Mouse (Mus musculus): ENCODE results near the gene Arpc5l. TPM values are rescaled to one million over a fixed set of nuclear protein-coding genes. Genes with fewer than 3 reads are reported as not detected.

Gene Arpc5l
- total RNA-seq (2022), result 10 to 100 TPM; 83.2 to 99.9 (median 93.0) TPM

DNA sequence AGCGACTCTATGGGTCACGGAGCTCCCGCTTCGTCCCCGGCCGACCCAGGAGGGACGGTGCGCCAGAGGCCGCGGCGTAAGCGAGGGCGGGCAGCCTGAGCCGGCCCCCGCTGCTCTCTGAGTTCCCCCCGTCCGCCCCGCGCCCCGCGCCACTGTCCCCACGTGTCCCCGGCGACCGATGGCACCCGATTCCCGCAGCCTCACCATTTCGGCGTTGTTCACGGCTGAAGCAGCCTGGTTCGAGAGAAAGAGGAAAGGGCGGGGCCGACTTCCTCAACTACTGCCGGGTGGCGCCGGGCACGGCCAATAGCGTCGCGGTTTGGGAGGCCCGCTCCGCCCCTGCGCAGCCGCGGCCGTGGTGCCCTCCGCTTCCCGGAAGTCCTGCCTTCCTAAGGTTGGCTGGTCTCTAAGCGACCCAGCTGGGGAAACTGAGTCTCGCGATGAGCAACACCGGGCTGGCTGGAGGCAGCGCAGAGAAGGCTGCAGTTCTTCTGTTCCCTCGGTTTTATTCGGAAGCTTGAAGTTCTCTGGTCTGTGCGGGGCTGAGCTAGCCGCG is at the start of gene Arpc5l:
Arpc5l (plus strand) TSS at position 469 of the 556 bp plus-strand sequence.
- DNase-seq (ENCODE audit: low spot score in 2 of 2), result peak; percentile 86 to 89

DNA sequence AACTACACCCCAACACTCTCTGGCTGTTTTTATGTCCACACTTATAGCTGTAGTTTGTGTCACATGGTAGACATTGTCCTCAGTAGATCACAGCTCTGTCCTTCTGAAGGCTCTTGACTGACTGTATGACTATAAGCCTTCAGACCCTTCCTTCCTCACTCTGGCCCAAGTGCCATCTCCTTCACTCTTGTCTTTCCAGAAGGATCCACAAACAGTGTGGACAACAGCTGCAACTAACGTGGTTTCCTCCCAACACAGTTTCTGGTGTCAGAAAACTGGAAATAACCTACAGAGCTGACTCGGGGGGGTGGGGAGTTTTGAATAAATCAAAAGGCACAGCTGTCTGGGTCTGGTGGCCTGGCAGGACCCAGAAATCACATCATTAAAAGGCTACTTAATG is 49.1 kb upstream of the Arpc5l start:
- no peak for DNase-seq (ENCODE audit: low spot score in 2 of 2)

DNA sequence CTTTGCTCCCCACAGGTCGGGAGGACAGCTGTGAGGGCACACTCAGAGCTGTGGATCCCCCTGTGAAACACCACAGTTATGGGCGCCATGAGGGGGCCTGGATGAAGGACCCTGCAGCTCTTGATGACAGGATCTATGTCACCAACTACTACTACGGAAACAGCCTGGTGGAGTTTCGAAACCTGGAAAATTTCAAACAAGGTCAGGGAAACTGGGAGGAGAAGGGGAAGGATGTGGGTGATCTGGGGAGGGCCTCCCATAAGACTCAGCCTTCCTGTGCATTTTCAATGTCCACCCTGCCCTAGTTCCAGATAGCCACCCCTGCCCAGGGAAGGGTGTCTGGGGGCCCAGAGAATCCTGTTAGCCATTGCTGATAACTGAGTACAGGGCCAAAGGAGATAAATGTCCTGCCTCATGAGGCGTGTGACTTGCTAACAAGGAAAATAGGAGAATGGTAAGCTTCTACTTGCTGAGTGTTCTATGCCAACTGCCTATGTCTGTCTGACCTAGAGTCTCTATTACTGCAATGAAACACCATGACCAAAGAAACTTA is 47.4 kb upstream of the Arpc5l start:
- no peak for DNase-seq (ENCODE audit: low spot score in 2 of 2)

GRCm38 (mm10) chr2:38964198-38964597 is 41.0 kb upstream of the Arpc5l start:
- DNase-seq (ENCODE audit: low spot score in 2 of 2), result no peak

GRCm38 (mm10) chr2:38969650-38970049 is 35.5 kb upstream of the Arpc5l start:
- DNase-seq (ENCODE audit: low spot score in 2 of 2), result no peak

DNA sequence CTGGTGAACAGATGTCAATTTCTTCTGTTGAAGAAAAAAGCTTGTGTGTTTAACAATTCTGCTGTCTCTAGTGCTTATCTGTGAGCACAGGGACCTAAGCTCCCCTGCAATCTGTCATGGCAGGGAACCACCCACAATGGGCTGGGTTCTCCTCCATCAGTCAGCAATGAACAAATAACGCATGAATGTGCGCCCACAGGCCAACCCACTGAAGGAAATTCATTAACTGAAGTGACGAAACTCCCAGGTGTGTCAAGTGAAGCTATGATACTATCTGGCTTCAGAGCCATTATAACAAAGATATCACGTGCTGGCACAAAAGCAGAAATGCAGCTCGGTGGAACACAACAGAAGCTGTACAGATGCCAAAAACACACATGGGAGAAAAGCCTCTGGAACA is 35.1 kb upstream of the Arpc5l start:
- DNase-seq (ENCODE audit: low spot score in 2 of 2), result no peak

DNA sequence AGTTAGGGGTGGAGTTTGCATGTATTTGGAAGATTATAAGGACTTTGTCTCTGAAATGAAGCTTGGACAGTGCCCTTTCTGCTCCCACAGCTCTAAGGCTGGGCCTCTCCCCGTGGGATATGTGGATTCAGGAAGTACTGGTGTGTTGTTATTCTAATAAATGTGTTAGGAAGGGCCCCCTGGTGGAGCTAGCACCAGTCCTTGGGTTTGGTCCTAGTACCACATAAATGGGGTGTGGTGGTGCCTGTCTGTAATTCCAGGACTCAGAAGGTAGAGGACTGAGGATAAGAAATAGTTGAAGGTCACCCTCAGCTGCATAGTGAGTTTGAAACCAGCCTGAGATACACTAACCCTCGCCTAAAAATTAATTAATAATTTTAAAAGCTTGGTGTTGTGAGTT is 31.9 kb upstream of the Arpc5l start:
- no peak for DNase-seq (ENCODE audit: low spot score in 2 of 2)

DNA sequence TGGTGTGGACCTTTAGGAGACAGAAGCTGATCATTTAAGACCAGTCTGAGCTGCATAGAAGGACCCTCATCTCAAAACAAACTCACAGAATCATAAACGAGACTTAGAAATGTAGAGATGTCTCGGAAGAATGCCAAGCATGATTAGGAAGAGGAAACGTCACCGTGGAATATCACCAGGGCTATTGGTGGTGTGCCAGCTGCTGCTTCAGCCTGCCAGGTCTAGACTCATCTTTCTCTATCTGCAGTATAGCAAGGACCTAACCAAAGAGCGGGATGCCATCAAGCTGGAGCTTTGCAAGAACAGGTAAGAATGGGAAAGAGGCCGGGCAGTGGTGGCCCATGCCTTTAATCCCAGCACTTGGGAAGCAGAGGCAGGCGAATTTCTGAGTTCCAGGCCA is 31.4 kb upstream of the Arpc5l start:
- DNase-seq (ENCODE audit: low spot score in 2 of 2), result no peak

GRCm38 (mm10) chr2:38974171-38974570 is 31.0 kb upstream of the Arpc5l start:
- DNase-seq (ENCODE audit: low spot score in 2 of 2), result no peak

DNA sequence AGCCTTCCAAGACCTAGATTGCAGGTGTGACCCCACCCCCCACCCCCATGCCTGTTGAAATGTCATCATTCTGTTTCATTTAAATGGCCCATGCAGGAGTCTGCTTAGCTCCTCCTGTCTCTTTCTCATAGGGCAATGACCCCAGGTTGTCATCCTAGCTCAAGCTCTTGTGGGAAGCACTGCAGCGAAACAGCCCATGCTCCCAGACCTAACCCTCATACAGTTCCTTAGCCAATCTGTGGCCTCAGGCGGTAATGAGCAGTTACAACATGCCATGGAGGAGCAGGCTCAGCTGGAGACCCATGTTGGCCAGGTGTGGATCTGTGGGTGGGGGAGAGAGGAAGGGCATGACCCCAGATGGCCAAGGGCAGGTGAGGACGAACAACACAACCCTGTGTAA is 30.0 kb upstream of the Arpc5l start:
- DNase-seq (ENCODE audit: low spot score in 2 of 2), result no peak

GRCm38 (mm10) chr2:38975941-38976805 is 29.0 kb upstream of the Arpc5l start:
- no peak for DNase-seq (ENCODE audit: low spot score in 2 of 2)

- no peak for DNase-seq (ENCODE audit: low spot score in 2 of 2)
Observed at GRCm38 (mm10) chr2:38977837-38978236, 27.3 kb upstream of the Arpc5l start.

GRCm38 (mm10) chr2:38983456-38983855 is 21.7 kb upstream of the Arpc5l start:
- DNase-seq (ENCODE audit: low spot score in 2 of 2), result no peak

GRCm38 (mm10) chr2:38986580-38986979 is 18.6 kb upstream of the Arpc5l start:
- no peak for DNase-seq (ENCODE audit: low spot score in 2 of 2)

GRCm38 (mm10) chr2:38987371-38987770 is 17.8 kb upstream of the Arpc5l start:
- DNase-seq (ENCODE audit: low spot score in 2 of 2), result no peak

DNA sequence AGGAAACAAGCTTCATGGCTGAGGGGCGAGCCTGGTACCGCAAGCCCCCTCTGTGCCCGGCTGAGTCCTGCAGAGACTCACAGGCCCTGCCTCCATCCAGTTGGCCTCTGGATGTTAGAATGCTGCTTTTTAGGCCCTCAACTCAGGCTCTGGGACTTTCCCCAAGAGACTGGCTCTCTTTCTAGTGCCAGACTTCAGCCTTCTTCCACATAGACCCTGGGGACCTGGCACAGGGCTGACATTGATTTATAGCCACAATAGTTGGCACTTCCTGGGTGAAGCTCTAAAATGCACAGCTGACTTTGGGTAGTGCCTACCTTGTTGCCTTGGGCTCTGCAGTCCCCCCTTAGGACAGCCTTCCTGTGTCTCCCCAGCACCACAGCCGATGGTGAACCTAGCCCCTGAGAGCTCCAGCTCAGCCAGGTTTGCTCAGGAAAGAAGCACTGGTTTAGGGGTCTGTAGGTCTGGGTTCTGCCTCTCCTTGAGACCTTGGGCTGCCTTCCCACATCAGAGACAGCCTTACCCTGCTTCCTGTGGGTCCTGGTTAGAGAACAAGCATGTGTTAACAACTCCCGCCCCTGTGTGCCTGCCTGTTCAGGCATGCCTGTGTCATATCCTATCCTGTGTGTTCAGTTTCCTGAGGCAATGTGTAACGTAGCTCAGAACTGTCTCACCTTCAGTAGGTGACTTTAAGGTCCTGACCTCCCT is 17.2 kb upstream of the Arpc5l start:
- DNase-seq (ENCODE audit: low spot score in 2 of 2), result no peak

GRCm38 (mm10) chr2:38988929-38989328 is 16.2 kb upstream of the Arpc5l start:
- DNase-seq (ENCODE audit: low spot score in 2 of 2), result no peak

DNA sequence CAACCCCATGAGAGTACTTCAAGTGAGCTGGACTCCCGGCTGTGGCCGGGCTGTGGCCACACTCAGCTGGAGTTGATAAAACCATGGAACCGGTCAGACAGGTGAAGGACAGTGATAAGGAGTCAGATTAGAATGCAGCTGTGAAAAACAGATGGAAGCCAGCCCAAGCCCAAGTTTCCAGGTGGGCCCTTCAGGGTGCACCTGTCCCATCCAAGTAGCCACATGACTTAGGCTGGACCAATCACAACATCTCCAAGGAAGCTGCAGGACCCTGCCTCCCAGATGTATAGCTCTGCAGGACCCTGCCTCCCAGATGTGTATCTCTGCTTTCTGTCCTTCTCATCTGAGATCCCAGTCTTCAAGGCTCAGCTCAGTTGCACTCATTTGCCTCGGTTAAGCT is 13.1 kb upstream of the Arpc5l start:
- no peak for DNase-seq (ENCODE audit: low spot score in 2 of 2)

DNA sequence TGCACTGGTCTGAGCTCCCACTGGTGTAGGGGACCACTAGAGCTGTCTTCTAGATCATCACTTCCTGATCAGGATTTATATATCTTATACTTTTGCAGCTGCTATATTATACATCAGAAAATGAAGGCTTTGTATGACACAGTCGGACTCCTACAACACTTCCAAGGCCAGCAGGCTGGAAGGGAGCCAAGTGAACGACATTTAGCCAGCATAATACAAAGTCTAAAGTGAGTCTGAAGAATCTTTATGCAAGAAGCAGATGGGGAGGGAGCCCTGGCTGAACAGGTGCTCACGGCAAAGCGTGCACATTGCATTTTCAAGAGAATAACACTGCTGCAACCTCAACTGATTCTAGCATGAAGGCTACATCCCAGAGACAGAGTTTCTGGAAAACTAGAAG is 12.7 kb upstream of the Arpc5l start:
- no peak for DNase-seq (ENCODE audit: low spot score in 2 of 2)

GRCm38 (mm10) chr2:38997386-38998374 is 7.5 kb upstream of the Arpc5l start, which contains the start of gene Wdr38:
TSS of gene Wdr38 (plus strand) at chr2:38997476.
- peak; percentile 88 to 92 for DNase-seq (ENCODE audit: low spot score in 2 of 2)

- no peak for DNase-seq (ENCODE audit: low spot score in 2 of 2)
Observed at GRCm38 (mm10) chr2:38999381-38999780, 5.8 kb upstream of the Arpc5l start.

All from layer of hippocampus, adult 8-10 months (tissue).